Mouse (Mus musculus) limb, embryonic 15.5 days (tissue): ENCODE data around the gene Mdc1. TPM values are rescaled to one million over a fixed set of nuclear protein-coding genes. Genes with fewer than 3 reads are reported as not detected.

ENCODE experiments used
- ATAC-seq: fragments of 200-750 bp; cut with Nextera tagmentation; 2 replicates; pipeline ENCODE4 v1.8.0; 2017; ENCODE audit warnings: low read depth, moderate TSS enrichment; ENCODE audit not compliant: insufficient number of reproducible peaks, low FRiP score, low TSS enrichment
- H3K27ac ChIP-seq: fragments of 300-500 bp; sonication (generic); 2 replicates; pipeline ENCODE4 v1.5.1; 2015; ENCODE audit warnings: moderate library complexity, mild to moderate bottlenecking, inconsistent platforms
- H3K27me3 ChIP-seq: fragments of 300-500 bp; sonication (generic); 2 replicates; pipeline ENCODE4 v1.6.1; 2015; ENCODE audit warnings: inconsistent platforms
- H3K36me3 ChIP-seq: fragments of 300-500 bp; sonication (generic); 2 replicates; pipeline ENCODE4 v1.6.1; 2015; ENCODE audit warnings: inconsistent platforms
- H3K4me1 ChIP-seq: fragments of 300-500 bp; sonication (generic); 2 replicates; pipeline ENCODE4 v1.6.1; 2015; ENCODE audit warnings: inconsistent platforms
- H3K4me2 ChIP-seq: fragments of 300-500 bp; sonication (generic); 2 replicates; pipeline ENCODE4 v1.6.1; 2015; ENCODE audit warnings: mild to moderate bottlenecking, inconsistent platforms
- H3K4me3 ChIP-seq: fragments of 300-500 bp; sonication (generic); 2 replicates; pipeline ENCODE4 v1.5.1; 2015; ENCODE audit warnings: mild to moderate bottlenecking, inconsistent platforms
- H3K9ac ChIP-seq: fragments of 300-500 bp; sonication (generic); 2 replicates; pipeline ENCODE4 v1.6.1; 2015; ENCODE audit warnings: inconsistent platforms
- H3K9me3 ChIP-seq: fragments of 300-500 bp; sonication (generic); 2 replicates; pipeline ENCODE4 v1.6.1; 2016; ENCODE audit warnings: inconsistent platforms
- WGBS: fragments of 180-500 bp; shearing (Covaris S2); methylation state at CpG from one replicate; pipeline ENCODE4 v1.1.7; 2015; 5-methylcytosine and 5-hydroxymethylcytosine counted together
- polyA plus RNA-seq: library from polyadenylated mRNA; unstranded; fragments of >200 nt; fragmentation: Nextera tagmentation; extraction: Ambion mirVana; gene quantifications from 2 replicates; pipeline ENCODE4 v1.2.1, GENCODE M21; 2015

Mdc1 gene
- polyA plus RNA-seq, result 13.0 and 15.0 TPM in 2 replicates

DNA sequence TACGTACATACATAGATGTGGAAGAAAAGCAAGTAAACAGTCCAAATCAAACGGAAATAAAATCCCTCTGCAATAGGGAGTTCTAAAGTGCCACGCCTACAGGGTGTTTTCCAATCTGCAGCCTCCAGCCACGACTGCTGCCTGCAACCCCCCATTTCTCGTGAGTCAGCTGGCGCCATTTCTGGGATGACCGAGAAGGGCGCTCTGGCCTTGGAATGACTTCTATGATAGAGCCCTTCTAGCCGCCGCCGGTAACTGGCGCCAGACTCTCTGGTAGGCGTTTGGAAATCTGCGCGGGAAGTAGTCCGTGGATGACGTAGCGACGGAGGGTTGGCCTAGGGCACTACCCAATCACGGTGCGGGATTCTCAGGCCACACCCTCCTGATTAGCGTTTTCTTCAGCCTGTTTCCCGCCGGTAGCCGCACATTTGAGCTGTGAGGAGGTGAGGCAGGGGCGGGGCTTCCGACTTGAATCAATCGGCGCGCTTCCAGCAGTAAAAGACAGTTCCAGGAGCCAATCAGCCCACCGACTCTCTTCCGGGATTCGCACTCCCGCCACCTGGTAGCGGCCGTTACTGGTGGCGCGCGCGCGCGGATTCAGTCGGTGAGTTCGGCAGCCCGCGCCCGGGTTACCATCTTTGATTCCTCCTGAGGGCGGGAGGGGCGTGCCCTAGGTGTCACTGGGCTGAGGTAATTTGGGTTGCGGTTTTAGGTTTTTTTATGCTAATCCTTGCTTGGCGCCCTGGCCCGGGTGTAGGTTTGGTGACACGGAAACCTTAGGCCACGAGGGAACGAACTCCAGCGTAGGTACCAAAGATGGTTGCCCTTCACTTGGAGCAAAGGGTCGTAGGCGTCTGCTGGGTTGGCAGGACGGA lies at the start of gene Mdc1:
Gene Mdc1, plus strand, starts transcription at position 440 of the 875 bp plus-strand sequence.
- Histone ChIP-seq H3K9ac (peak within 1 kb of the TSS; percentile 50), H3K4me1 (peaks cover 18% of the 10 kb centered on the region), H3K36me3 (peaks cover 24% of the 10 kb centered on the region), H3K9me3 (no peaks in the 10 kb centered on the region), H3K27me3 (no peaks in the 10 kb centered on the region), H3K4me3 (peak within 1 kb of the TSS; percentile 60), H3K4me2 (peak within 1 kb of the TSS; percentile 56), H3K27ac (peak within 1 kb of the TSS; percentile 87)
- under 1% methylated on average over 59 of the region's 59 CpGs for WGBS
- ATAC-seq, result peak; percentile 94

DNA sequence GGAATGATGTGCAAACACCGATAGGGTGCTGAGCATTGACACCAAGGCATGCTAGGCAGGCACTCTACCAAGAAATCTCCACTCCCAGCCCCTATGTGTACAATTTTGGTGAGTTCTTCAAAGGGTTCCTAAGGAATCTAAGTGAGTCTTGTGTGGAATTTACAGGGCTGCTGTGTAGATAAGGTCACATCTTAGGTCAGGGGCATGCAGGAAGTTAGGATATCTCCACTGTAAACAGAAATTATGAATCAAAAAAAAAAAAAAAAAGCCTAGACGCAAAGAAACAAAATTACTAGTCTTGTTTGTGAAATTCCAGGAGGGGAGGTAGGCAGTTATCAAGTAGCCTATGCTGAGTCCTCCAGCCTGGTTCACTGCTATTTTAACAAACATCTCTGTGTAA lies 48.5 kb upstream of the Mdc1 start:
- Histone ChIP-seq H3K27me3 (no peaks in the 10 kb centered on the region), H3K4me1 (no peaks in the 10 kb centered on the region), H3K4me2 (no peak overlapping the region), H3K27ac (no peak overlapping the region), H3K4me3 (no peak overlapping the region), H3K9me3 (no peaks in the 10 kb centered on the region), H3K9ac (no peak overlapping the region), H3K36me3 (no peaks in the 10 kb centered on the region)
- ATAC-seq, result no peak
- 82% methylated on average over 2 of the region's 2 CpGs for WGBS

DNA sequence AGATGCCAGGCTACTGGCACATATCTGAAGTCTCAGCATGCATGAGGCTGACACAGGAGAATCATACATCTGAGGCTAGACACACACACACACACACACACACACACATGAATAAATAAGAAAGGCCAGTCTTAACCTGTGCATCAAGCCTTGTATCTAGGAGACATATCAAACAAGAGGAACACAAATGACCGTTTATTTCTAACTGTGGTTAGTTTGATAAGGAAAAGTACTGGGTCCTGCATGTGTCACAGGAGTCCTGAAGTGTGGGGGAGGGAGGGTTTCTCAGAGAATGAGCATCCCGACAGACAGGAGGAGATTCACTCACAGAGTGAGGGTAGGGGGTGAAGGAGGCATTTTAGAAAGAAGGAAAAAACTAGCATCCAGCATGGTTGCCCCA lies 46.2 kb upstream of the Mdc1 start:
- Histone ChIP-seq H3K4me3 (no peak overlapping the region), H3K4me1 (no peaks in the 10 kb centered on the region), H3K9ac (no peak overlapping the region), H3K36me3 (no peaks in the 10 kb centered on the region), H3K9me3 (no peaks in the 10 kb centered on the region), H3K27ac (no peak overlapping the region), H3K27me3 (no peaks in the 10 kb centered on the region), H3K4me2 (no peak overlapping the region)
- whole genome bisulfite sequencing, result 56% methylated on average over 2 of the region's 2 CpGs
- no peak for ATAC-seq

DNA sequence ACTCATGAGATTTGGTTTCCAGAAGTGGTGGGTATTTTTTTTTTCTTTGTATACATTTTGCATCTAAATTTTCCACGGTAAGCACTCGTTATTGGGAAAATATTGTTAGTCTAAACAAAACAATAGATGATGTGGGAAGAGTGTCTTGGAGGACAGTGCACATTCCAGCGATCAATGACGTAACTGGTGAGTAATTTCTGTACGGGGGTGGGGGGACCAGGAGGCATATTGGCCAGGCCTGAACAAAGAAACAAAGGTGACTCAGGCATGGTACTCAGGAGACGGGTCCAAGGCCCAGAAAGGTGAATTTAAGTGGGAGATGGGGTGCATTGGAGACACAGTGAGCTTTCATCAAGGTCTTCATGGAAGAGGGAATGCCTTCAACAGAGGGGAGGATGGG lies 45.7 kb upstream of the Mdc1 start:
- H3K4me2 ChIP-seq, result no peak overlapping the region
- H3K4me1 ChIP-seq, result no peaks in the 10 kb centered on the region
- no peaks in the 10 kb centered on the region for H3K27me3 ChIP-seq
- no peak overlapping the region for H3K27ac ChIP-seq
- H3K9me3 ChIP-seq, result no peaks in the 10 kb centered on the region
- H3K9ac ChIP-seq, result no peak overlapping the region
- WGBS, result 74% methylated on average over 6 of the region's 6 CpGs
- H3K4me3 ChIP-seq, result no peak overlapping the region
- no peaks in the 10 kb centered on the region for H3K36me3 ChIP-seq
- no peak for ATAC-seq

DNA sequence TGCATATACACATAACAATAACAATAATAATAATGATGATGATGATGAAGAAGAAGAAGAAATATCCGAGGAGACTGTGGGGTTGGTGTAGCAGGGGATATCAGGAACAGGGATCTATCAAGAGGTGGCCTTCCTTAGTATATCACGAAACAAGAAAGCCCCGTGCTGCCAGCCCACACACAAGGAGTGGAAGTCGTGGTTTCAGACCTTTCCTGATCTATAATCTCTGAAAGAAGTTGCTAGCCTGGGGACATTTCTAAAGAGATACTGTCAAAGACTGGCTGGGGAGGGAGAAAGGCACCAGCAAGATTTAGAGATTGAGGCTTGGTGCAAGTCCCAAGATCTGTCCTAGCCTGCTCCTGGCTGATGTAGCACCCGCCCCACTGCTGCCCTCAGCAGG lies 44.5 kb upstream of the Mdc1 start:
- Histone ChIP-seq H3K27ac (no peak overlapping the region), H3K4me3 (no peak overlapping the region), H3K4me1 (no peaks in the 10 kb centered on the region), H3K4me2 (no peak overlapping the region), H3K9me3 (no peaks in the 10 kb centered on the region), H3K36me3 (no peaks in the 10 kb centered on the region), H3K27me3 (no peaks in the 10 kb centered on the region), H3K9ac (no peak overlapping the region)
- no peak for ATAC-seq
- WGBS, result 59% methylated on average over 5 of the region's 5 CpGs

DNA sequence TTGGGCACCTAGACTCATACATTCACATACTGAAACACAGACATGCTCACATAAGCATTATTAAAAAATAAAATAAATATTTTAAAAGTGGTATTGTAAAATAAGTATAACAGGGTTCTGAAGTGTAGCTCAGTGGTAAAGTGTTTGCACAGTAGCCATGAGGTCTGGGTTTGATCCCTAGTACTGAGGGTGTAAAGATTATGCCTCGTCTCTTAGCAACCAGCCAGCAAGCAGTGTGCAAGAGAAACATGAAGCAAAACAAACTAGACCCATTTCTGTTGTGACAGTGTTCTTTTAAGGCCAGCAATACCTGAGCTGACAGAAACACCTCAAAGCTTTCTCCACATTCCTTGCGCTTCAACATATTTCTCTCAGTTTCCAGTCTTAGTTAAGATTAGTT lies 40.4 kb upstream of the Mdc1 start:
- no peak overlapping the region for H3K4me3 ChIP-seq
- WGBS, result 80% methylated on average over 2 of the region's 2 CpGs
- no peaks in the 10 kb centered on the region for H3K27me3 ChIP-seq
- no peaks in the 10 kb centered on the region for H3K9me3 ChIP-seq
- peaks cover 4% of the 10 kb centered on the region; the same call in 1 of the 2 replicates for H3K4me1 ChIP-seq
- H3K4me2 ChIP-seq, result no peak overlapping the region
- H3K9ac ChIP-seq, result no peak overlapping the region
- no peak overlapping the region for H3K27ac ChIP-seq
- no peaks in the 10 kb centered on the region for H3K36me3 ChIP-seq
- ATAC-seq, result no peak

DNA sequence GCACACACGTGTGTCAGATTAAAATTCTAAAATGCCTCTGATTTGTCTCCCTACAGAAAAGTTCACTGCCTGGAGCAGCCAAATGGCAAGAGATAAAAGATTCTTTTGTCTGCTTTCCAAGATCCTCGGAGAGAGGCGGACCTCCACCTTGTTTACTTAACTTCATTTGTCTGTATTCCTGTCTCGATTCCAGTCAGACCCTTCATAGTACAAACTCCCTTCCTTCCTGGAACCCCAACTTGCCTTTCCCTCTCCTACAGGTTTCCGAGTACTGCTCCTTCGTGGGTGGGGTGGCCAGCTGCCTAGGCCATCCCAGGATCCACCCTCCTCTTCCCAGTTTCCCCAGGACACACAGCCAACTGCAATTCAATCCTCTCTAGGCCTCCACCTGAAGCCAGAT lies 38.3 kb upstream of the Mdc1 start:
- Histone ChIP-seq H3K9ac (no peak overlapping the region), H3K4me3 (no peak overlapping the region), H3K4me2 (no peak overlapping the region), H3K27me3 (no peaks in the 10 kb centered on the region), H3K4me1 (peaks cover 4% of the 10 kb centered on the region; the same call in 1 of the 2 replicates), H3K9me3 (no peaks in the 10 kb centered on the region), H3K27ac (no peak overlapping the region), H3K36me3 (no peaks in the 10 kb centered on the region)
- WGBS, result 41% methylated on average over 6 of the region's 6 CpGs
- no peak for ATAC-seq

DNA sequence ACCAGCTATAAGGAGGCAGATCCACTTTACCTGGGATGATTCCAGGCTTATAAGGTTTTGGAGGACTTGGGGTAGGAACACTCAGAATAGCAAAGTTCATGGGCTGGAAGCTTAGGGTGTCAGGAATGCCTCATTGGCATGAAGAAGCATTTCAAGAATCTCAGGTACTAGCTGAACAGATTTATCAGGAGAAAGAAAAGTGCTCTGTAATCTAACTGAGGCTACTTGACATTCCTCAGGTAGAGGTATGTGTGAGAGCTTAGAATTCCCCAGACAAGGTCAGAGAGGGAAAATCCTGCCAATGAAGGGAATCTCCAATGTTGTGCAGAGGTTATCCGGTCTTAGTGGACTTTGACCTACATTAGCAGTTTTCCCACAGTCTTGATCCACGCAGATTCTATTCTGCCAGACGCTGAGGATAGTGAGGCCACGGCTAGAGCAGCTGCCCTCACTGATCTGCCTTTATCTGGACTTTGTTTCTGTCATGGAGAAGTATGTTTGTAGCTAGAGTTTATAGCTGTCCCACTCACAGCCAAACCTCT lies 37.4 kb upstream of the Mdc1 start:
- WGBS, result 79% methylated on average over 4 of the region's 4 CpGs
- Histone ChIP-seq H3K4me3 (no peak overlapping the region), H3K27ac (no peak overlapping the region), H3K4me2 (no peak overlapping the region), H3K4me1 (peaks cover 7% of the 10 kb centered on the region; the same call in 1 of the 2 replicates), H3K36me3 (no peaks in the 10 kb centered on the region), H3K9me3 (no peaks in the 10 kb centered on the region), H3K27me3 (no peaks in the 10 kb centered on the region), H3K9ac (no peak overlapping the region)
- no peak for ATAC-seq

DNA sequence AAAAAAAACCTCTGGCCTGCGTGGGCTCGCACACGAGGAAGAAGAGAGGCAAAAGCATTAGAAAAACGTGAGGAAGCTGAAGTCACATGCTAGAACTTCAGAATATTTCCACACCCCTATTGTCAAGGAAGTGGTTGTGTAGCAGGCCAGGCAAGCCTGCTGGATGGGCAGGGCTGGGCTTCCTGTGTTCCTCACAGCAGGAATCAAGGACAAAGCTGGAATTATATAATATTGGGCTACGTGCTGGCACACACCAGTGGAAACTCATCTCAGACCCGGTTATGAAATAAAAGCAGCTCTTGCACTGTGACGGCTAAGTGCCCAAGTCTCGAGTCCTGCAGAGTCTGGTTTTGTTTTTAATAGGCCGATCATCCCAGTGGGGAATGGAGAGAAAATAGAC lies 33.2 kb upstream of the Mdc1 start:
- WGBS, result 30% methylated on average over 9 of the region's 9 CpGs
- ATAC-seq, result peak; percentile 78

DNA sequence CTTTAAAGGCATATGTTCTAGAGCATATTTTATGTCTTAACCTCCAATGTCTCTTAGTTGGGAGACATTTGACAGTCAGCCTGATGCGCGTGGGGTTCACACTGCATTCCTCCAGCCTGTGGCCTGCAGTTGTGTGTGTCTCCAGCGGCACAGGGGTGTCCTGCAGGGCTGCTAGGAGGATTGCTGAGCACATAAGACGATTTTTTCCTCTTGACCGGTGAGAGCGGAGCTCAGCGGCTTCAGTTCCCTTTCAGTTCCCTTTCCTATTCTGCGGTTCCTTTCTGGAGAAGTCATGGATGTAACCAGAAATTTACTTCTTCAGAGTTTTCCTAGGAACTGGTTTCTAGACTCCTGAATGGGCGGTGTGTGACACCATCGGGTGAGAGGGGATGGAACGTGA lies 31.9 kb upstream of the Mdc1 start:
- Histone ChIP-seq H3K4me3 (no peak overlapping the region), H3K27ac (no peak overlapping the region), H3K4me2 (no peak overlapping the region), H3K9ac (no peak overlapping the region), H3K9me3 (no peaks in the 10 kb centered on the region), H3K36me3 (no peaks in the 10 kb centered on the region), H3K4me1 (peaks cover 34% of the 10 kb centered on the region), H3K27me3 (no peaks in the 10 kb centered on the region)
- 92% methylated on average over 11 of the region's 11 CpGs for WGBS
- no peak for ATAC-seq

More for the DNA sequence above, 33.2 kb upstream of the Mdc1 start:
- Histone ChIP-seq H3K4me3 (no peak overlapping the region), H3K9me3 (no peaks in the 10 kb centered on the region), H3K9ac (no peak overlapping the region), H3K4me2 (no peak overlapping the region), H3K36me3 (no peaks in the 10 kb centered on the region), H3K27ac (peak overlapping the region; percentile 71), H3K4me1 (peaks cover 24% of the 10 kb centered on the region), H3K27me3 (no peaks in the 10 kb centered on the region)

DNA sequence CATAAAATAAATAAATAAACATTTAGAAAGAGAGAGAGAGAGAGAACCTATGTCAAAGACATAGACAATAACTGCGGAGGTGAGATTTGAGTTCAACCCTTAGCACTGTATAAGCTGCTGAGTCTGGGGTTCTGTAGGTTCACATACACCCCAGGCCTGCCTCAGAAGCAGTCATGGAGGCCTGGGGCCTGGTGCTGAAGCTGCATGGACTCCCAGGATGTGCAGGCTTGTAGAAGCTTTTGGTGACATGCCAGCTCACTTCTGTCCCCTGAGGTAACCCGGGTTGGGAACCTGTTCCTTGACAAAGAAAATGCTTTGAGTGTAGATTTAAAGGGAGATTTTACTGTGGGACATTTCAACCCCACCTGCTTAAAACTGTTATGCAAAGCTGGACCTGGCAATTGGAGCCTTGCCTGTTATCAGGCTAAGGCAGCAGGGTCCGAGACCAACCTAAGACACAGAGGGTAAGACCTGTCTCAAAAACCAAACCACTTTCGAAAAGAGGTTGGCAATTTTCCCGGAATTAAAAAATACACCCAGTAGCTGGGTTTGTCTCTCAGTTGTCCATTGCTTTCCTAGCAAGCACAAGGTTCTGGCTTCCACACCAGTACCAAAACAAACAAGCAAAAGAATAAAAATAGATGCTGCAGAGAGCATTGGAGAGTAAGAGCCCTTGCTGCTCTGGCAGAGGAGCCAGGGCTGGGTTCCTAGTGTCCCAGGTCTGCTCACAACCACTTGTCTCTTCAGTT lies 30.2 kb upstream of the Mdc1 start:
- Histone ChIP-seq H3K4me1 (peaks cover 48% of the 10 kb centered on the region), H3K36me3 (no peaks in the 10 kb centered on the region), H3K9ac (no peak overlapping the region), H3K27me3 (no peaks in the 10 kb centered on the region), H3K4me3 (no peak overlapping the region), H3K4me2 (no peak overlapping the region), H3K27ac (no peak overlapping the region), H3K9me3 (no peaks in the 10 kb centered on the region)
- WGBS, result 72% methylated on average over 5 of the region's 5 CpGs
- no peak for ATAC-seq

DNA sequence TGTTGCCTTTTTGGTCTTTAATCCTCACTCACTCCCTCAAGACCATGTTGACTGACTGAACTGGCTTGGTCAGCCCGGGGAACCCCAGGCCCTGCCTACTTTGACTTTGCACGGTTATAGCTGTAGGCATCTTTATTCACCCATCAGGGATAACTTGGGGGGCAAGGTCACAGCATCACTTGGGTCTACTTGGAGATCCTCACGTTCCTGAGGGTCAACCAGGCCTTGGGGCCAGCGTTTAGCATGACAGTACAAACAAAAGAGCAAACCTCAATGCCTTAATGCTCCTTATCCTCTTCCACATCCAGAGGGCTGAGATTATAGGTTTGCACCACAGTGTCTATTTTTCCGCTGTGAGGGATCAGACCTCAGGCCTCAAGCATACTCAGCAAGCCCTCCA lies 29.0 kb upstream of the Mdc1 start:
- no peak overlapping the region for H3K4me3 ChIP-seq
- no peak for ATAC-seq
- WGBS, result 73% methylated on average over 5 of the region's 5 CpGs
- H3K4me1 ChIP-seq, result peaks cover 58% of the 10 kb centered on the region
- no peaks in the 10 kb centered on the region for H3K9me3 ChIP-seq
- no peak overlapping the region for H3K4me2 ChIP-seq
- no peak overlapping the region for H3K9ac ChIP-seq
- no peaks in the 10 kb centered on the region for H3K36me3 ChIP-seq
- H3K27me3 ChIP-seq, result no peaks in the 10 kb centered on the region
- peak overlapping the region; percentile 88 for H3K27ac ChIP-seq
